Mouse (Mus musculus) hindbrain, embryonic 15.5 days (tissue): ENCODE measurements at regions not wholly inside any gene's neighbourhood (a gene's known extent, or its start where the extent isn't known, plus 50 kb on each side); places are given as distances from the start of the nearest gene placed in this dataset.
A peak's percentile ranks its signal among the peaks of the same experiment; 100 is the strongest.

Source experiments
- ATAC-seq: fragments of 200-750 bp; cut with Nextera tagmentation; 2 replicates; pipeline ENCODE4 v1.8.0; 2017; ENCODE audit warnings: low read depth, moderate number of reproducible peaks, moderate TSS enrichment; ENCODE audit not compliant: low FRiP score
- H3K27ac ChIP-seq: fragments of 300-500 bp; sonication (generic); replicated peaks from 2 replicates; pipeline ENCODE4 v1.5.1; 2015; ENCODE audit warnings: mild to moderate bottlenecking, inconsistent platforms
- H3K27me3 ChIP-seq: fragments of 300-500 bp; sonication (generic); 2 replicates; pipeline ENCODE4 v1.6.1; 2015; ENCODE audit warnings: control low read depth, inconsistent platforms
- H3K36me3 ChIP-seq: fragments of 300-500 bp; sonication (generic); 2 replicates; pipeline ENCODE4 v1.6.1; 2015; ENCODE audit warnings: control low read depth, inconsistent platforms
- H3K4me1 ChIP-seq: fragments of 300-500 bp; sonication (generic); replicated peaks from 2 replicates; pipeline ENCODE4 v1.6.1; 2015; ENCODE audit warnings: control low read depth, inconsistent platforms
- H3K4me2 ChIP-seq: fragments of 300-500 bp; sonication (generic); 2 replicates; pipeline ENCODE4 v1.6.1; 2015; ENCODE audit warnings: moderate library complexity, mild to moderate bottlenecking, inconsistent platforms
- H3K4me3 ChIP-seq: fragments of 300-500 bp; sonication (generic); 2 replicates; pipeline ENCODE4 v1.5.1; 2015; ENCODE audit warnings: mild to moderate bottlenecking, inconsistent platforms
- H3K9ac ChIP-seq: fragments of 300-500 bp; sonication (generic); 2 replicates; pipeline ENCODE4 v1.6.1; 2015; ENCODE audit warnings: inconsistent platforms
- H3K9me3 ChIP-seq: fragments of 300-500 bp; sonication (generic); 2 replicates; pipeline ENCODE4 v1.6.1; 2016; ENCODE audit warnings: control low read depth, inconsistent platforms
- WGBS: fragments of 180-500 bp; shearing (Covaris S2); methylation state at CpG from one replicate; pipeline ENCODE4 v1.1.7; 2015; 5-methylcytosine and 5-hydroxymethylcytosine counted together

DNA sequence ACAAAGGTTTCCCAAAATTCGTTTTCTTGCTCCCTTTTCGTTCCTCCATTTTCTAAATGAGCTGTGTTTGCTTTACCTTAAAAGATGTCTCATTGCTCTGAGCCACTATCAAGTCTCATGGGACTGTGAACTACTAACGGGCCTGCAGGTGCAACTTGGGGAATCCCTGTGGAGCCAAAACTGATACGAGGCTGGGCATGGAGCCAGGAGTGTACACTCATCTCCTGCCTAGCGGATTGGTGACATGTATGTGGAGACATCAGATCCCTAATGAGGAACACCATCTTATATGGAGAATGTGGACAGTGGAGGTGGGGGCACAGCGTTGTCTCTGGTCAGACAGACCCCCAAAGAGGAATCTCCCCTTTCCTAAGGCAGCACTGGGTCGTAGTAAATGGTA, 119.6 kb upstream of the Nt5e start:
- no peak overlapping the region for H3K27ac ChIP-seq
- ATAC-seq: no peak
- no peaks in the 10 kb centered on the region for H3K9me3 ChIP-seq
- H3K36me3 ChIP-seq: no peaks in the 10 kb centered on the region
- H3K4me1 ChIP-seq: no peaks in the 10 kb centered on the region
- H3K4me3 ChIP-seq: no peak overlapping the region
- H3K27me3 ChIP-seq: no peaks in the 10 kb centered on the region
- H3K4me2 ChIP-seq: no peak overlapping the region
- no peak overlapping the region for H3K9ac ChIP-seq
- WGBS: 80% methylated on average over 7 of the region's 7 CpGs

DNA sequence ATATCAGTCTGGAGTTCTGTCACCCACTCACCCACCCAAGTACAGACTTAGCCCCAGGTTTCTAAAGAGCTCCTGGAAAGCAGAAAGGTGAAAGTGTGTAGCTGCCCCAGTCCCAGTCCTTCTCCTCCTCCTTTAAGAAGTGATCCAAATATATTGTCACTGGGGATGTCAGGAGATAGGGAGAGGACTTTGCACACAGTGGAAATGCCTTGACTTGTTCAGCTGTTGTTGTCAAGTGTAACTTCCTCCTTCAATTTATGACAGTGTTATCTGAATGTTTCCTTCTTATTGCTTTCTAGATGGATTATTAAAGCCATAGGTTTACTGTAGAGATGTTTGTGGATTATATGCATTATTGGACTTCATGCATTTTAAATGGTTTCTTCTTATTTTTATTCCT, 119.0 kb upstream of the Nt5e start:
- no peaks in the 10 kb centered on the region for H3K4me1 ChIP-seq
- H3K27me3 ChIP-seq: no peaks in the 10 kb centered on the region
- H3K27ac ChIP-seq: no peak overlapping the region
- no peak for ATAC-seq
- no peaks in the 10 kb centered on the region for H3K9me3 ChIP-seq
- no peak overlapping the region for H3K9ac ChIP-seq
- no peak overlapping the region for H3K4me3 ChIP-seq
- H3K4me2 ChIP-seq: no peak overlapping the region
- H3K36me3 ChIP-seq: no peaks in the 10 kb centered on the region

DNA sequence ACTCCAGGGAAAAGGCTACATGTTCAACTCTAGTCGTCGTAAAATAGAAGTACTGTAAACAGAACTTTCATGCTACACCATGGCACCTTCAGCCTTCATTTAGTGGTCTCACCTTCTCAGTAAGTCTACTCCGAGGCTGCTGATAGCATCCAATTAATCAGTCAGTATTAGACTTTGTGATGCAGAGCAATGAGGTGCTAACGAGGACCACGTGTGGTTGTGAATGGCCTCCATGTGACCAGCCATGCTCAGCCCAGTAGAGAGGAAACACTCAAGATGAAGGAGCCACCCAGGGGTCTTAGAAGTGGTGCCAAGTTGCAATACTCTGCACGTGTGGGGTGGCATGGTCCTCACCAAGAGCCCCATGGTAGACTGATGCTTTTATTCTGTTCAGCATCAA, 112.2 kb upstream of the Nt5e start:
- Histone ChIP-seq H3K9ac (no peak overlapping the region), H3K4me3 (no peak overlapping the region), H3K4me2 (no peak overlapping the region), H3K27ac (no peak overlapping the region), H3K27me3 (no peaks in the 10 kb centered on the region), H3K4me1 (no peaks in the 10 kb centered on the region), H3K9me3 (no peaks in the 10 kb centered on the region), H3K36me3 (no peaks in the 10 kb centered on the region)
- no peak for ATAC-seq
- WGBS: 82% methylated on average over 6 of the region's 6 CpGs

DNA sequence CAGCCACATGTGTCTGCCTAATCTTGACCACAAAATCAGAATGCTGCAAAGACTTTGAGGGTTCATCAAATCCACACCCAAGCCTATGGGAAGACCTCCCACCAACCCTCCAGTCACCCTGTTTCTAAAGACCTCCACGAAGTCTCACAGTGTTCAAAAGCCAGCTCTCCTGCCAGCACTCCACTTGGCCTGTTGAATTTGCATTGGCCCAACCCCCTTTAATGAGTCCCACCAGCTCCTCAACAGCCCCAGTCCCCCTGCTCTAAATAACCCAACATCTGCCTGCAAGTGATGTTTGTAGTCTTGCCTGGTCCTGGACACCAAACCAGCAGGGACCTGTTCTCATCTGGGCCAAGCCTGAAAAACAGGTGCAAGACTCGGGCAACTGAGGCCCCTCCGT, 106.6 kb upstream of the Nt5e start:
- no peak overlapping the region for H3K27ac ChIP-seq
- no peak overlapping the region for H3K4me2 ChIP-seq
- H3K27me3 ChIP-seq: no peaks in the 10 kb centered on the region
- ATAC-seq: no peak
- no peak overlapping the region for H3K9ac ChIP-seq
- H3K9me3 ChIP-seq: no peaks in the 10 kb centered on the region
- no peaks in the 10 kb centered on the region for H3K36me3 ChIP-seq
- H3K4me3 ChIP-seq: no peak overlapping the region
- 74% methylated on average over 3 of the region's 3 CpGs for WGBS
- H3K4me1 ChIP-seq: no peaks in the 10 kb centered on the region

DNA sequence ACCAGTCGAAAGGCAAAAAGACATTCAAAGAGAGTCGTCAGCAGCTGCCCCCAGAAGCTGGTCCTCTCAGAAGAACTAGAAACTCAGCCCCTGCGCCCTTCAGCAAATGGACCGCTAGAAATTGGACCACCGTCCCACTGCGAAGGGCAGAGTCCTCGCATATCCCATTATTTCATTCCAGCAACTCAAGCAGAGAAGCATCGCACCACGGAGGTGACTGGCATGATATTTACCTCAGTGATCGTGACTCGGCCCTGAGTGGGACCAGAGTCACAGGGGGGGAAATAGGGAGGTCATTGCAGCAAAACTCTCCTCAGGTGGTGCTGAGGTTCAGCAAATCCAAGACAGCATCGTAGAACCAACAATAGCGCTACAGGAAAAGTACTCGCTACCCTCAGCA, 105.7 kb upstream of the Nt5e start:
- Histone ChIP-seq H3K27me3 (no peaks in the 10 kb centered on the region), H3K4me2 (no peak overlapping the region), H3K4me1 (no peaks in the 10 kb centered on the region), H3K4me3 (no peak overlapping the region), H3K9ac (no peak overlapping the region), H3K36me3 (no peaks in the 10 kb centered on the region), H3K27ac (no peak overlapping the region), H3K9me3 (no peaks in the 10 kb centered on the region)
- WGBS: 71% methylated on average over 14 of the region's 14 CpGs
- ATAC-seq: no peak

DNA sequence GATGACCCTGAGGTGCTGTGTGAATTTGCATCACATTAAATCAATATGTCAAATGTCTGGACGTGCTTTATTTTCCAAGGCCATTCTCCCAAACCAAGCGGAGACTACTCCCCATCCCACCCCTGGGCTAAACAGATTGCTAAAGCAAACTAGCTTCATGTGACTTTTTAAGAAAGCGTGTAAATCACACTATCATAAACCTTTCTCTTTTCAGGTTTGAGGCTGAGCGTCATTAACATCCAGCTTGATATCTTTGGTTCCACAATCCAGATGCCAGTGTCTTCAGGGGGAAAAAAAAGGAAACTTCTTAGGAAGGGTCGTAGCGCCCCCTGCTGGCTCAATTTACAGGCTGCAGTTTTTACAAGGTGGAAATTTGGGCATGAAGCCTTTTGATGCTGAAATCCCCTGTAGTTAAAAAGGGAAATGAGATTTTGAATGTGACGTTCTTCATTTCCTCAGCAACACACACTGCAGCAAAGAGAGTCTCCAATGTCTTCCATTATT, 105.1 kb upstream of the Nt5e start:
- H3K27me3 ChIP-seq: no peaks in the 10 kb centered on the region
- no peaks in the 10 kb centered on the region for H3K4me1 ChIP-seq
- no peak overlapping the region for H3K4me3 ChIP-seq
- 11% methylated on average over 7 of the region's 7 CpGs for WGBS
- no peak overlapping the region for H3K9ac ChIP-seq
- peak; percentile 59 for ATAC-seq
- H3K4me2 ChIP-seq: peak overlapping the region; percentile 18; the same call in 1 of the 2 replicates
- no peak overlapping the region for H3K27ac ChIP-seq
- no peaks in the 10 kb centered on the region for H3K36me3 ChIP-seq
- no peaks in the 10 kb centered on the region for H3K9me3 ChIP-seq

DNA sequence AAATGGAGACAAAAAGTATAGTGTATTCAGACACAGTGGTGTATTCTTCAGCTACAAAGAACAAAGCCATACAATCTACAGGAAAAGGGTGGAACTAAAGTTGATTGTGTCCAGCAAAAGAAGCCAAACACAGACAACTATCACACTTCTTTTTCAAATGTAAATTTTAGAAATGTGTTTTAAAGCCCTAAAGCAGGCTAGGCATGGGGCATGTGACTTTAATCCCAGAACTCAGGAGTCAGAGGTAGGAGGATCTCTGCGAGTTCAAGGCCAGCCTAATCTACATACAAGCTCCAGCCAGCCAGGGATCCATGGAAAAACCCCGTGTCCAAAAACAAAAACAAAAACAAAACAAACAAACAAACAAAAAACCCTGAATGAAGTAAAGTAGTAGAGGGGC, 89.9 kb upstream of the Nt5e start:
- WGBS: 59% methylated on average over 2 of the region's 2 CpGs
- no peak overlapping the region for H3K4me3 ChIP-seq

DNA sequence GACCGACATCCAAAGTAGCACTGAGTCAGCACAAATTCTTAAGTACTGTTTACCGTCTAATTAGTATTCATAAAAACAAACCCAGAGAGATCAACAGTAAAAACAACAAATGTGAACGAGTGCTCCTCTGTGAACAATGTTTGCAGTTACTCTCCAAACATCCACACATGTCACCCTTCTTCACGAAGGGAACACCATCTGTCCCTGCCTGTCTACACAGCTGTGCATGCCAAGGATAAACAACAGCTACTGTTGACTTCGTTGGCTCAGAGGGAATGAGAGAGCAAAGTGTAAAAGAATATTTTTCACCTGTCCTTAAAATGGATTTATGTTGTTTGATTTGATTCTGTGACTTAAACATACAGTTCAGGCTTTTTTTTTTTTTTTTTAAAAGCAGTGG, 88.7 kb upstream of the Nt5e start:
- no peak for ATAC-seq
- Histone ChIP-seq H3K4me1 (peaks cover 2% of the 10 kb centered on the region; the same call in 1 of the 2 replicates), H3K9ac (no peak overlapping the region), H3K4me3 (no peak overlapping the region), H3K4me2 (no peak overlapping the region), H3K27ac (no peak overlapping the region), H3K27me3 (no peaks in the 10 kb centered on the region), H3K9me3 (no peaks in the 10 kb centered on the region), H3K36me3 (no peaks in the 10 kb centered on the region)
- 69% methylated on average over 5 of the region's 5 CpGs for WGBS

More for the DNA sequence above, 89.9 kb upstream of the Nt5e start:
- Histone ChIP-seq H3K27me3 (no peaks in the 10 kb centered on the region), H3K9ac (no peak overlapping the region), H3K27ac (no peak overlapping the region), H3K9me3 (no peaks in the 10 kb centered on the region), H3K36me3 (no peaks in the 10 kb centered on the region), H3K4me2 (no peak overlapping the region), H3K4me1 (peaks cover 2% of the 10 kb centered on the region; the same call in 1 of the 2 replicates)
- no peak for ATAC-seq

DNA sequence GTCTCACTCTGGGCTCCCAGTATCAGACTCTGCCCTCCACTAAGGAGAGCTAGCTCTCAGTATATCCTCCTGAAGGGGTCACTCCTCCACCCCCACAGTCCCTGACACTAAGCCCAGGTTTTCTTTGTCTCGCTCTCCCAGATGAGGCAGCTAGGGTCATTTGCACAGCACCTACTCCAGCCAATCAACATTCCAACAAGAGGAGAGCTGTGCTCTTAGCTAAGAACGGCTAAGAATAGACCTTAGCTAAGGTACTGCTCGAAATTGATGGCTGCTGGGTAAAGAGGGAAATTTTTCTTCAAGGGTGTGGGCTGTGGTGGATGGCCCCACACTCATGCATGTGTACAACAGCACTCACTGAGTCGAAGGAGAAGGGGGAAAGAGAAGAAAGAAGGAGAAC, 86.3 kb upstream of the Nt5e start:
- H3K4me3 ChIP-seq: no peak overlapping the region
- no peaks in the 10 kb centered on the region for H3K36me3 ChIP-seq
- ATAC-seq: no peak
- peak overlapping the region; percentile 55 for H3K4me2 ChIP-seq
- H3K27me3 ChIP-seq: no peaks in the 10 kb centered on the region
- H3K27ac ChIP-seq: no peak overlapping the region
- 38% methylated on average over 4 of the region's 4 CpGs for WGBS
- peaks cover 2% of the 10 kb centered on the region; the same call in 1 of the 2 replicates for H3K4me1 ChIP-seq
- H3K9ac ChIP-seq: no peak overlapping the region
- H3K9me3 ChIP-seq: no peaks in the 10 kb centered on the region

DNA sequence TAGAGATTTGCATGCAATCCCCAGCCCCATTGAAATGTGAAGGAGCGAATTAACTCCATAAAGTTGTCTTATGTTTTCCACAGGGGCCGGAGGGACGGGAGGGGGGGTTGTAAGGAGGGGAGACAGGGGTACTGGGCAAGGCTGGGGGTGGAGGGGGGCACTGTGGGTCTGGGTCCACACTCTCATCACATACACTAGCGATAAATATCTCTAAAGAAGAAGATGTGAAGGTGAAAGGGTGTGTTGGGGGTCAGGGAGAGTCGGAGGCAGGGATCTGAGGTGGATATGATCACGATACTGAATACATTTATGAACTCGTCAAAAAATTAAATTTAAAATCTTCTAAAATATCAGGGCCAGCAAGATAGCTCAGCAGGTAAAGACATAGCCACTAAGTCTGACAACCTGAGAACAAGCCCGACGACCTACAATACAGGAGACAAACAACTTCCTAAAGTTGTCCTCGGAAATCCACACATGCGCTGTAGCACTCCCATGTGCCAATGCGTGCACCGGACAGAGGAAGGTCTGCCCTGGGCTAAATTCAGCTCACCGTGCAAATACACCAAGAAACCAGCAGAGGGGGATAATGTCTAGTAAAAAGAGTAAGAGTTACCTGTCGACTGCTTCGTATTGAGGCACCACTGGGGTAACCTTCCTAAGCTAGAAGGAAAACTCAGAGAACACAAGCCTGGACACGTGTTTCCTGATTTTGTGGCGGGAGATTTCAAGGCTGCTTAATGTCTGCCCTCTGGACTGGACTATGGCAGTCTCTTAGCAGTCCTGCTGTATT, 85.6 kb upstream of the Nt5e start:
- Histone ChIP-seq H3K4me3 (peak overlapping the region; percentile 33), H3K36me3 (no peaks in the 10 kb centered on the region), H3K27ac (no peak overlapping the region), H3K4me2 (peak overlapping the region; percentile 55), H3K4me1 (peaks cover 2% of the 10 kb centered on the region; the same call in 1 of the 2 replicates), H3K9me3 (no peaks in the 10 kb centered on the region), H3K9ac (peak overlapping the region; percentile 24; the same call in 1 of the 2 replicates), H3K27me3 (no peaks in the 10 kb centered on the region)
- peak; percentile 97 for ATAC-seq
- 6% methylated on average over 18 of the region's 18 CpGs for WGBS

DNA sequence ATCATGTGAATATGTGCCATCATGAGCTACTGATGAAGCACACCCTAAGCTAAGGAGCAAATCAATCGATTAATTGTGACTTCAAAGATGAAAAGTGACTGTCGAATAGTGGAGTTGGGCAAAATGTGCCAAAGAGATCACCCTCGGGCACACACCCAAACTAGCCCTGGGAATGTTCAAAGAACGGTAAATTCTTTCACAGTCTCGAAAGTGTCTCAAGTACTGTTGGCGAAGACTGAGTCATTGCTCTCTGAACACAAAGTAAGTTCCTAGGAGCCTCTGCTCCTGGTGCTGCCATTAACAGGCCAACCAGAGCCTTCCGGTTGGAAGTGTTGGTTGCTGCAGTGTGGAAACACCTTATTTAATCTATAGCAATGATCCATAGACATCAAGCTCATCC, 84.5 kb upstream of the Nt5e start:
- H3K27me3 ChIP-seq: no peaks in the 10 kb centered on the region
- no peak overlapping the region for H3K9ac ChIP-seq
- peaks cover 2% of the 10 kb centered on the region; the same call in 1 of the 2 replicates for H3K4me1 ChIP-seq
- WGBS: 91% methylated on average over 7 of the region's 7 CpGs
- no peak for ATAC-seq
- no peak overlapping the region for H3K4me3 ChIP-seq
- H3K4me2 ChIP-seq: no peak overlapping the region
- no peaks in the 10 kb centered on the region for H3K9me3 ChIP-seq
- no peak overlapping the region for H3K27ac ChIP-seq
- H3K36me3 ChIP-seq: no peaks in the 10 kb centered on the region

DNA sequence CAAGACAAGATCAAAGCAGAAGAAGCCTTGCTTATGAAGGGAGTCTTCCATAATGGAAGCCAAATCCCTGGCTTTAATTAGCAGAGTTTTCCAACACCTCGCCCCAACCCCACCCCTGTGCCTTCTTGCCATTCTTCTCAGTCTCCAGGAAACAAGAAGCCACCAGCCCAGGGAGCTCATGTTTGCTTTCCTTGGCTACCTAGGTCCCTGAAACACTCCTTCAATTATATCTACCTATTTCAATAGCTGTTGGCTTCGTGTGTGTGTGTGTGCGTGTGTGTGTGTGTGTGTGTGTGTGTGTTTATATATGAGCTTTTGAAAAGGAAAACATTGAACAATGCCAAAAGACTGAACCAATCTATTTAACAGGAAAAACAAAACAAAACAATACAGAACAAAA, 82.5 kb upstream of the Nt5e start:
- Histone ChIP-seq H3K9me3 (no peaks in the 10 kb centered on the region), H3K27me3 (no peaks in the 10 kb centered on the region), H3K36me3 (no peaks in the 10 kb centered on the region), H3K9ac (no peak overlapping the region), H3K27ac (no peak overlapping the region), H3K4me3 (no peak overlapping the region), H3K4me2 (no peak overlapping the region), H3K4me1 (peaks cover 2% of the 10 kb centered on the region; the same call in 1 of the 2 replicates)
- 73% methylated on average over 3 of the region's 3 CpGs for WGBS
- no peak for ATAC-seq

DNA sequence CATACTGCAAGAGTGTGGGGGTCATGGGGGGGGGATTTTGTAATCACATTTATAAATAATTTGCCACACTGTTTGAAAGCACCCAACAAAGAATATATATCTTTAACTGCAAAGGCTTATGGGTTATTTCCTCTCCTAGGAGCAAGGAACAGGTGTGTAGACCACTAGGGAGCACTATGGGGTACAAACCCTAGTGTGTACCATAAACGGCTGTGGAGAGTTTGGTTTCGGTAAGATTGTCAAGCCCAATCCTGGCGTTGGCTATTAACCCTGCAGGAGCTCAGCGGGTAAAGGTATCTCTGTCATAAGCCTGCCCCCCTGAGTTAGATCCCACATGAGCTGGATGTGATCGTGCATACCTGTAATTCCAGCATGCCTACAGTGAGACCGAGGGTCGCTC, 71.0 kb upstream of the Nt5e start:
- Histone ChIP-seq H3K36me3 (no peaks in the 10 kb centered on the region), H3K9me3 (no peaks in the 10 kb centered on the region), H3K4me1 (no peaks in the 10 kb centered on the region), H3K4me2 (no peak overlapping the region), H3K27me3 (no peaks in the 10 kb centered on the region), H3K4me3 (no peak overlapping the region), H3K9ac (no peak overlapping the region), H3K27ac (no peak overlapping the region)
- no peak for ATAC-seq
- WGBS: 78% methylated on average over 7 of the region's 7 CpGs
